Mouse (Mus musculus) intestine, embryonic 14.5 days (tissue): ENCODE measurements at regions not wholly inside any gene's neighbourhood (a gene's known extent, or its start where the extent isn't known, plus 50 kb on each side); places are given as distances from the start of the nearest gene placed in this dataset.

Experiments
- ATAC-seq: fragments of 200-750 bp; cut with Nextera tagmentation; replicated peaks from 2 replicates; pipeline ENCODE4 v1.8.0; 2017; ENCODE audit warnings: low read depth, moderate number of reproducible peaks, moderate TSS enrichment, moderate library complexity; ENCODE audit not compliant: low FRiP score, low TSS enrichment
- DNase-seq: peaks from one replicate; pipeline ENCODE4 v3.0.0-alpha.2; 2018; ENCODE audit warnings: low spot score
- H3K27ac ChIP-seq: fragments of 300-500 bp; sonication (generic); 2 replicates; pipeline ENCODE4 v1.5.1; 2014; ENCODE audit warnings: low read depth, mild to moderate bottlenecking, control low read depth
- H3K27me3 ChIP-seq: fragments of 300-500 bp; sonication (generic); replicated peaks from 2 replicates; pipeline ENCODE4 v1.6.1; 2014; ENCODE audit warnings: low read length, control low read depth; ENCODE audit not compliant: control insufficient read depth, insufficient read depth
- H3K36me3 ChIP-seq: fragments of 300-500 bp; sonication (generic); 2 replicates; pipeline ENCODE4 v1.6.1; 2014; ENCODE audit warnings: low read length, control low read depth; ENCODE audit not compliant: control insufficient read depth, insufficient read depth
- H3K4me1 ChIP-seq: fragments of 300-500 bp; sonication (generic); replicated peaks from 2 replicates; pipeline ENCODE4 v1.6.1; 2014; ENCODE audit warnings: low read length, control low read depth, mixed read lengths; ENCODE audit not compliant: control insufficient read depth, insufficient read depth
- H3K4me2 ChIP-seq: fragments of 300-500 bp; sonication (generic); 2 replicates; pipeline ENCODE4 v1.6.1; 2014; ENCODE audit warnings: low read length
- H3K4me3 ChIP-seq: fragments of 300-500 bp; sonication (generic); 2 replicates; pipeline ENCODE4 v1.5.1; 2014; ENCODE audit warnings: low read depth, low read length, control low read depth, mixed read lengths
- H3K9ac ChIP-seq: fragments of 300-500 bp; sonication (generic); 2 replicates; pipeline ENCODE4 v1.6.1; 2014; ENCODE audit warnings: mild to moderate bottlenecking, low read length
- H3K9me3 ChIP-seq: fragments of 300-500 bp; sonication (generic); 2 replicates; pipeline ENCODE4 v1.6.1; 2016; ENCODE audit warnings: low read length, control low read depth; ENCODE audit not compliant: control insufficient read depth
- WGBS: fragments of 180-500 bp; shearing (Covaris S2); extraction: QIAGEN DNeasy Blood & Tissue Kit; methylation state at CpG from one replicate; pipeline ENCODE4 v1.1.7; 2014; 5-methylcytosine and 5-hydroxymethylcytosine counted together

- no peak overlapping the region for H3K4me3 ChIP-seq
- no peak overlapping the region for H3K4me2 ChIP-seq
- H3K9ac ChIP-seq = no peak overlapping the region
- 0 out of 2 replicates have a peak, but pooled peaks cover 4% of the 10 kb centered on the region for H3K9me3 ChIP-seq
- DNase-seq (no peak), ATAC-seq (no peak)
- H3K27ac ChIP-seq = no peak overlapping the region
- H3K4me1 ChIP-seq = peaks cover 2% of the 10 kb centered on the region; the same call in 1 of the 2 replicates
- 87% methylated on average over 3 of the region's 3 CpGs for WGBS
- no peaks in the 10 kb centered on the region for H3K36me3 ChIP-seq
- no peaks in the 10 kb centered on the region for H3K27me3 ChIP-seq
Observed at GRCm38 (mm10) chr13:60237091-60237490, 59.9 kb upstream of the Gas1 start.

- ATAC-seq = peak; percentile 69
Observed at GRCm38 (mm10) chr13:60242447-60243109, 65.4 kb upstream of the Gas1 start.

GRCm38 (mm10) chr13:60243110-60243481 is 65.9 kb upstream of the Gas1 start:
- DNase-seq = no peak
- Histone ChIP-seq H3K4me1 (peaks cover 20% of the 10 kb centered on the region), H3K27ac (peak overlapping the region; percentile 78), H3K9me3 (0 out of 2 replicates have a peak, but pooled peaks cover 4% of the 10 kb centered on the region), H3K4me3 (no peak overlapping the region), H3K4me2 (no peak overlapping the region; the same call in 1 of the 2 replicates), H3K9ac (no peak overlapping the region), H3K36me3 (no peaks in the 10 kb centered on the region), H3K27me3 (no peaks in the 10 kb centered on the region)
- WGBS = 19% methylated on average over 4 of the region's 4 CpGs
- ATAC-seq = peak; percentile 48; the same call in 1 of the 2 replicates

More at GRCm38 (mm10) chr13:60242447-60243109, 65.4 kb upstream of the Gas1 start:
- H3K9ac ChIP-seq = no peak overlapping the region
- no peaks in the 10 kb centered on the region for H3K36me3 ChIP-seq
- H3K27me3 ChIP-seq = no peaks in the 10 kb centered on the region
- H3K4me1 ChIP-seq = peaks cover 20% of the 10 kb centered on the region
- 27% methylated on average over 8 of the region's 8 CpGs for WGBS
- no peak overlapping the region for H3K4me3 ChIP-seq
- 0 out of 2 replicates have a peak, but pooled peaks cover 4% of the 10 kb centered on the region for H3K9me3 ChIP-seq
- no peak overlapping the region; the same call in 1 of the 2 replicates for H3K4me2 ChIP-seq
- H3K27ac ChIP-seq = peak overlapping the region; percentile 78
- DNase-seq = no peak

- H3K27me3 ChIP-seq = no peaks in the 10 kb centered on the region
- H3K4me2 ChIP-seq = peak overlapping the region; percentile 4; the same call in 1 of the 2 replicates
- peak overlapping the region; percentile 83 for H3K27ac ChIP-seq
- no peaks in the 10 kb centered on the region for H3K9me3 ChIP-seq
- H3K36me3 ChIP-seq = no peaks in the 10 kb centered on the region
- H3K9ac ChIP-seq = no peak overlapping the region
- H3K4me3 ChIP-seq = no peak overlapping the region
- peaks cover 38% of the 10 kb centered on the region for H3K4me1 ChIP-seq
- DNase-seq (no peak), ATAC-seq (peak; percentile 29; the same call in 1 of the 2 replicates)
- 33% methylated on average over 7 of the region's 7 CpGs for WGBS
Observed at GRCm38 (mm10) chr13:60255162-60255561, 78.0 kb upstream of the Gas1 start.

- no peaks in the 10 kb centered on the region for H3K36me3 ChIP-seq
- peaks cover 38% of the 10 kb centered on the region for H3K4me1 ChIP-seq
- H3K4me2 ChIP-seq = no peak overlapping the region; the same call in 1 of the 2 replicates
- ATAC-seq = peak; percentile 76
- WGBS = 16% methylated on average over 7 of the region's 7 CpGs
- no peak overlapping the region for H3K4me3 ChIP-seq
- no peaks in the 10 kb centered on the region for H3K27me3 ChIP-seq
- H3K9ac ChIP-seq = no peak overlapping the region
- no peaks in the 10 kb centered on the region for H3K9me3 ChIP-seq
- peak; percentile 61 for DNase-seq
- H3K27ac ChIP-seq = peak overlapping the region; percentile 83
Observed at GRCm38 (mm10) chr13:60255715-60256114, 78.5 kb upstream of the Gas1 start.

GRCm38 (mm10) chr13:60256997-60257396 is 79.8 kb upstream of the Gas1 start:
- peak overlapping the region; percentile 83 for H3K27ac ChIP-seq

GRCm38 (mm10) chr13:60257878-60258277 is 80.7 kb upstream of the Gas1 start:
- ATAC-seq (no peak), DNase-seq (no peak)
- Histone ChIP-seq H3K4me2 (no peak overlapping the region), H3K9ac (no peak overlapping the region), H3K27me3 (no peaks in the 10 kb centered on the region), H3K36me3 (no peaks in the 10 kb centered on the region), H3K27ac (no peak overlapping the region), H3K4me1 (peaks cover 50% of the 10 kb centered on the region), H3K4me3 (no peak overlapping the region), H3K9me3 (no peaks in the 10 kb centered on the region)
- WGBS = 26% methylated on average over 3 of the region's 3 CpGs

More at GRCm38 (mm10) chr13:60256997-60257396, 79.8 kb upstream of the Gas1 start:
- Histone ChIP-seq H3K4me3 (no peak overlapping the region), H3K9me3 (no peaks in the 10 kb centered on the region), H3K27me3 (no peaks in the 10 kb centered on the region), H3K36me3 (no peaks in the 10 kb centered on the region), H3K4me2 (no peak overlapping the region), H3K9ac (0 out of 2 replicates have a peak overlapping the region, but pooled peaks have one; percentile 20), H3K4me1 (peaks cover 46% of the 10 kb centered on the region)
- 41% methylated on average over 8 of the region's 8 CpGs for WGBS
- no peak for ATAC-seq
- DNase-seq = no peak

- Histone ChIP-seq H3K4me3 (no peak overlapping the region), H3K27me3 (no peaks in the 10 kb centered on the region), H3K27ac (peak overlapping the region; percentile 79), H3K9ac (no peak overlapping the region), H3K4me2 (no peak overlapping the region), H3K9me3 (no peaks in the 10 kb centered on the region), H3K4me1 (peaks cover 32% of the 10 kb centered on the region), H3K36me3 (no peaks in the 10 kb centered on the region)
- ATAC-seq (no peak), DNase-seq (peak; percentile 71)
- WGBS = 24% methylated on average over 11 of the region's 11 CpGs
Observed at GRCm38 (mm10) chr13:60262449-60263028, 85.4 kb upstream of the Gas1 start.
